Mouse (Mus musculus): Measurements from ENCODE around the gene F11r. TPM values are rescaled to one million over a fixed set of nuclear protein-coding genes. Genes with fewer than 3 reads are reported as not detected.

F11r gene
- 10 to 100 TPM; 46.3 to 48.9 TPM for total RNA-seq (2021)
- long read RNA-seq, experiment 1, partial matches to known transcripts: 0 of 6 reads
- long read RNA-seq, experiment 1, other reads (novel, unspliced or antisense): 2 of 6 reads
- long read RNA-seq, experiment 2, partial matches to known transcripts: 0 of 2 reads
- long read RNA-seq, experiment 2, other reads (novel, unspliced or antisense): 1 of 2 reads

DNA sequence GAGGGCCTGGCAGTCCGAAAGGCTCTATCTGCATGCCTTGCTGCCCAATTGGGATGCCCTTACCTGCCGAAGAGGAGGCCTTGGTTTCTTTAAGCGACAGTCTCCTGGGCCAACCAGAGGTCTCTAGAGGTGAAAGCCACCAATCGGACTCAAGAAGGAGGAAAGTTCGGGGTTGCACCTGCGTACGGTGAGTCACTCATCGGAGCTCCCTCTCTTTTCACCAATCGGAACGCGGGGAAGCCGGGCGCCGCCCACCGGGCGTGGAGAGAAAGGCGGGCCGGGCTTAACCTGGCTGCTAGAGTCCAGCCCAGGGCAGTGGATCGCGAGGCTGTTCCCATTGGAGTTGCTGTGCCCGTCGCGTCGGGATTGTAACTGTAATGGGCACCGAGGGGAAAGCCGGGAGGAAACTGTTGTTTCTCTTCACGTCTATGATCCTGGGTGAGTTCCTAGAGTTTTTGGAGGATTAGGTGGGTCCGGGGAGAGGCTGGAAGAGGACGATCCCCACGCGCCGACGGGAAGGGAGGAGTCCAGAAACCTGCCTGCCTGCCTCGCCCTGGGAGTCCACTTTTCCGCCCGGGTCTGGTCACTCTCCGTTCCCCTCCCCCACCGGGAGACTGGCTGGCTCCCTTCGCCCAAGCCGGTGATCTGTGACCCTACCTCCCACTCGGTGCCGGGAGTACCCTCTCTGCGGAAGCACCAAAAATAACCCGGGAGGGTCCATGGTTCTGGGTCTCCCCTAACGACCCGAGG, at the start of gene F11r:
Gene F11r (plus strand): TSS at position 272 of the 750 bp plus-strand sequence.
- peak; percentile 82 to 87 for DNase-seq
- intact Hi-C loops (cut with DNase I): loop anchor here (1.0 to 2.0 kb wide), 4 partner anchors 17 to 65 kb away; partner anchors contain the start of gene Alyref2

GRCm38 (mm10) chr1:171388376-171389102, 48.8 kb upstream of the F11r start, which contains the start of gene Arhgap30:
TSS of gene Arhgap30 (plus strand) at chr1:171388954.
- peak; percentile 24 to 33 for DNase-seq
- intact Hi-C loops (cut with DNase I): no loop called here

GRCm38 (mm10) chr1:171390101-171390500, 47.2 kb upstream of the F11r start:
- intact Hi-C loops (cut with DNase I): no loop called here
- peak in 1 of 2 experiments; percentile 25 for DNase-seq

- no peak for DNase-seq
- intact Hi-C loops (cut with DNase I): no loop called here
These were observed 35.5 kb upstream of the F11r start for GRCm38 (mm10) chr1:171401821-171402220.

DNA sequence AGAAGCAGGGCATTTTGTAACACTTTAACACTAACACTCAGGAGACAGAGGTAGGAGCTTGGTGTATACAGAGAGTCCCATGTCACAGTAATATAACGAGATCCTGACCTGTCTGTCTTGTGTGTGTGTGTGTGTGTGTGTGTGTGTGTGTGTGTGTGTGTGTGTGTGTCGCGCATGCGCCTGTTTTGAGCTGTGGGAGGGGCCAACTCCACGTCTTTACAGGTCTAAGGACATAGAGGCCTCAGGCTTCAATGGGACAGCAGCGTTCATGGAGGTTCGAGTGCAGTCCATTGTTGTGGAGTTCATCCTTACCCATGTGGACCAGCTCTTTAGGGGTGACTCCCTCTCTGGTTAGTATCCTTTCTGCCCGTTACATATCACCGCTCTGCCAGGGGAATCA, 34.3 kb upstream of the F11r start:
- intact Hi-C loops (cut with DNase I): no loop called here
- DNase-seq: no peak

DNA sequence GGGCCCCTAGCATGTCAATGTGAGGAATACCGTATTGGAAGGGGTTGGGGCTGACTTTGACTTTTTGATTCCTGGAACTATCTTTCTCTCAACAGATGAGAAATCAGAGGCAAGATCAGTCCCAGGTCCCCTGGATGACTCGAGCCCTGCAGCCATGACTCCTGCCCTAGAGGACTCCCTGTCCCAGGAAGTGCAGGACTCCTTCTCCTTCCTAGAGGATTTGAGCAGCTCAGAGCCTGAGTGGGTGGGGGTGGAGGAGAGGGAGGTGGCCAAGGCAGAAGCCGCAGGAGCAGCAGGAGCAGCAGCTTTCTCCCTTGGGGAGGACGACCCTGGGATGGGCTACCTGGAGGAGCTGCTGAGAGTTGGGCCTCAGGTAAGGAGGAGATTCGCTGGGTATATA, 30.1 kb upstream of the F11r start:
- DNase-seq: no peak
- intact Hi-C loops (cut with DNase I): no loop called here

- intact Hi-C loops (cut with DNase I): loop anchor here (5.0 kb wide), 1 partner anchor 42 kb away; no protein-coding TSS in a partner anchor
These were observed 27.1 kb upstream of the F11r start for GRCm38 (mm10) chr1:171410231-171410630.

DNA sequence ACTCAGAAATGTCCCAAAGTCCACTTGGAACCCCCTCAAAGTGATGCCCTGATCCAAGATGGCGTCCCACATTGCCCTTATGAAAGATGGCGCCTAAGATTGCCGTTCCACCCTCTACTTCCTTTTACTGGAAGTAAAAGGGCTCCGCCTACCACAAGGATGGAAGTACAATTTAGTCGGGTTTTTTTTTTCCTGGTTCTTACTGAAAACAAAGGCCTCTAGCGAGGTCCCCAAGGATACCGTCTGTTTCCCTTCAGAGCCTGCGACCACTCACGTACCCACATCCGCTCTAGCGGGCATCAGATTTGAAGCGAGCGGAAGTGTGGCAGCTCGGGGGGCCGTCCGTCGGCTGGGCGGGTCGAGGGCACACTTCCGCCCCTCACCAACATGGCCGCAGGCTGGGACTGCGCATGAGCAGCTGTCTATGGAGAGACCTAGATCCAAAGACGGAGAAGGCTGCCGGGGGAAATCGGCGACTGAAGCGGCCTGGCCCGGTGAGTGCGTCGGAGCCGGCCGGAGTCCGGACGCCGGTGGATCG, 26.3 kb upstream of the F11r start, which contains the start of gene Usf1:
Gene Usf1 (plus strand): TSS at position 367 of the 538 bp plus-strand sequence.
- peak; percentile 95 to 97 for DNase-seq
- intact Hi-C loops (cut with DNase I): loop anchor here (5.0 kb wide), 1 partner anchor 41 kb away; no protein-coding TSS in a partner anchor

More at GRCm38 (mm10) chr1:171410231-171410630, 27.1 kb upstream of the F11r start:
- no peak for DNase-seq

DNA sequence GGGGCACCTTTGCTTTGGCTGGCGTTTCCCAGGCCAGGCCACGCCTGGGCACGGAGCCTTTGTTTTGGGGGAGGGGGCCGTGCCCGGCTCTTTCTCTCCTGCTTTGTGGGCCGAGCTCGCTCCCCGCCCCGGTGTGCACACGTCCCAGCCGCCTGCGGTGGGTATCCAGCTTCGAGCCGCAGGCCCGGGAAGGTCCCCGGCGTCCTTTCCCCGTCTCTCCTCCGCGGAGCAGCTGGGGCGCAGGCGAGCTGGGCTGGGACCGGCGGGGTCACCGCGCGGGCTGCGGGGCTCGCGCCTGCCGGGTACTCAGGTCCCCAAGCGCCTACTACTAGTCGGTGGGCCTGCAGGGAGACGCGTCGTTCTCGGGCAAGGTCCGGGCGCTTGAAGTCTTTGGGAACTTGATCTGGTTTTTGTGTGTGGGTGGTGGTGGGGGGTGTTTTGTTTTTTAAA, 25.8 kb upstream of the F11r start:
- intact Hi-C loops (cut with DNase I): loop anchor here (5.0 kb wide), 1 partner anchor 41 kb away; no protein-coding TSS in a partner anchor
- DNase-seq: no peak

DNA sequence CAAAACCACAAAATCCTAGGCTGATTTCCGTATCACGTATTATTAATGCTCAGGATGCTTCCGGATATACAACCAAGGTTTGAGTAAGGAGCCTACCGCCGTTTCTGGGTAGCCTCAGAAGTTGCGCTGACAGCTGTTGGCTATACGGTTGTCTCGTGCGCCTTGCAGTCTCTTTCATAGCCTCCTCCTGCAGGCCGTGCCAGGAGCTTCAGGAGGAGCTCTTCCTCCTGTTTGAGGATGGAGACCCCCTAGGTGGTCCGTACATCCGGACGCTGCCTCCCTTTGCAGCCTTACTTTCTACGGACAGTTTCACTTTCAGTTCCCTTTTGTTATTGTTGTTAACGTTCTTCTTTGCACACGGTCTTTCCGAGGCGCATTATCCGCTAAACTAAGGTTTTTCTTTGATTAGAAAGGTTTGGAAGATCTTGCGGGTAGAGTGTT, 25.3 kb upstream of the F11r start:
- intact Hi-C loops (cut with DNase I): loop anchor here (5.0 kb wide), 1 partner anchor 40 kb away; no protein-coding TSS in a partner anchor
- DNase-seq: peak; percentile 39 to 41

GRCm38 (mm10) chr1:171412446-171412845, 24.9 kb upstream of the F11r start:
- intact Hi-C loops (cut with DNase I): loop anchor here (5.0 kb wide), 1 partner anchor 40 kb away; no protein-coding TSS in a partner anchor
- DNase-seq: peak in 1 of 2 experiments; percentile 24

DNA sequence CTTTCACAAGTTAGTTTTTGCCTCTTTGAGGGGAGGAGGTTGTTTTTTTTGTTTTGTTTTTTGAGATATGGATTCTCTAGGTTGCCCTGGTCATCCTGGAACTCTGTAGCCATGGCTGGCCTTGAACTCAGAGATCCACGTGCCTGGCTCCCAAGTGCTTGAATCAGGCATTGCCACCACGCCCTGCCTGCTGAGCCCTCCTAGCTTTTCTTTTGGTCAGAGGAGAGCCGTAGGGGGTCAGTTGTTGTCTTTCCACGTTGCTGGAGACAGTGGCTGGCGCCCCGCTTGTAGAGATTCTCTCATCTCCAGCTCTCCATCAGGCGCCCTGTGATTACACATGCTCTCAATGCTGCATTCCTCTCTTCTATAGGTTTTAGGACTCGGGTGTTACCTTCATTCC, 23.7 kb upstream of the F11r start:
- no peak for DNase-seq
- intact Hi-C loops (cut with DNase I): loop anchor here (1.0 to 5.0 kb wide), 3 partner anchors 24 to 58 kb away; partner anchors contain the start of gene F11r

DNA sequence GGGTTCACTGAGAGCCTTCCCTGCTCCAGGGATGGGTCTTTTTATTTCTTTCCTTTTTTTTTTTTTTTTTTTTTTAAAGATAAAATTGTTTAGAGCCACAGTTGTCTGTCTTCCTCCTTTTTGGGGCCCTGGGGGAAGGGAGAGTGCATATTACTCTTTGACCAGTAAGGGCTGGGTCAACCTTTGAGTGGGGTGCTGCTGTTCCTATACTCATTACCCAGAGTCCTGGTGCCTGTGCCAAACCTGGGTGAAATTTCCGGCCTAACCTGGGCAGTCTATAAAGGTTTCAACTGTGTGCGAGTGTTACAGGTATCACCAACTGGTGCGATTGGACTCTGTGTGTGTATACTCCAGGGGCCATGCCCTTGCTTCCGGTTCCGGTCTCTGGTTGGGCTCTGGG, 18.7 kb upstream of the F11r start, which contains the start of gene Tstd1:
Gene Tstd1 (plus strand): TSS at position 213 of the 400 bp plus-strand sequence.
- intact Hi-C loops (cut with DNase I): no loop called here
- no peak for DNase-seq

- no peak for DNase-seq
- intact Hi-C loops (cut with DNase I): no loop called here
These were observed 17.9 kb upstream of the F11r start for GRCm38 (mm10) chr1:171419291-171419882.

- intact Hi-C loops (cut with DNase I): no loop called here
- DNase-seq: no peak
These were observed 17.4 kb upstream of the F11r start for GRCm38 (mm10) chr1:171419905-171420304.

DNA sequence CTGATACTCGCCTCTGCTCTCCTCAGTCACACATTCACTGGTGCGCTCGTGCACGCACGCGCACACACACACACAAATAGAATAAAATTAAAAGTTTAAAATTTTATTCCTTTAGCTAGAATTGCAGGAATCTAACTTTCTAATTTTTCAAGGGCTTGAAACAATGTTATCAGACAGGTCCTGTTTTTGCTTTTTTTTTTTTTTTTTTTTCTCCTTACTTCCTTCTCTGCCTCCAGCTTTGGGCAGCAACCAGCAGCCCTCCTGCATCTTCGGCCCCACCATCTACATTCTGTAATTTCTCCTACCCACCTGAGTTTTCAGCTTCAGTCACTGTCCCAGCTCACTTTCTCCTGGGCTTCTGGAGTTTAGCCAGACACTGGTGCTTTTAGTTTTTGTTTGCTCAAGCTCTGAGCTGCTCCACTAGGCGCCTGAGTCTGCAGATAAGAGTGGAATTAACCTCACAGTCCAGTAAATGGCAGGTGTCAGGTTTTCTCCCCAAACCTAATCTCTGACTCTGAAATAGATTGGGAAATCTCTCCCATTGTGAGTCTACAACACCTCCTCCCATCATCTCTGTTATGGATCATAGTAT, 14.7 kb upstream of the F11r start:
- intact Hi-C loops (cut with DNase I): no loop called here
- DNase-seq: no peak

GRCm38 (mm10) chr1:171424638-171425037, 12.7 kb upstream of the F11r start:
- intact Hi-C loops (cut with DNase I): no loop called here

DNA sequence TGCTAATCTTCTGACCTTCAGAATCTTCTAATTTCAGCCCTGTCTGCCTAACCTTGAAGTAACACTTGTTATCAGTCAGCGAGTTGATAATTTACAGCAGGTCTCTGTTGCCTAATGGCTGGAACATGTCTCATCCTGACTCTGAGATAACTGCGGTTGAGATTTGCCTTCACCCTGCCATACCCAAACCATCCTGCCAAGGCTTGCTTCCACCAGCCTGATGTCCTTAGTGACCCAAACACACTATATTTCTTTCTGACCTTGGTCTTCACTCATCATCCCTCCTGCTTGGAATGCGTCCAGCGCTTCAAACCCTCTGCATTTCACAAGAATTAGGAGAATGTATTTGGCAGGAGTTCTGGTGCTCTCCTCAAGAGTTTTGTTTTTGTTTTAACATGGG, 12.2 kb upstream of the F11r start:
- intact Hi-C loops (cut with DNase I): no loop called here
- DNase-seq: peak in 1 of 2 experiments; percentile 32

More at GRCm38 (mm10) chr1:171424638-171425037, 12.7 kb upstream of the F11r start:
- DNase-seq: no peak

DNA sequence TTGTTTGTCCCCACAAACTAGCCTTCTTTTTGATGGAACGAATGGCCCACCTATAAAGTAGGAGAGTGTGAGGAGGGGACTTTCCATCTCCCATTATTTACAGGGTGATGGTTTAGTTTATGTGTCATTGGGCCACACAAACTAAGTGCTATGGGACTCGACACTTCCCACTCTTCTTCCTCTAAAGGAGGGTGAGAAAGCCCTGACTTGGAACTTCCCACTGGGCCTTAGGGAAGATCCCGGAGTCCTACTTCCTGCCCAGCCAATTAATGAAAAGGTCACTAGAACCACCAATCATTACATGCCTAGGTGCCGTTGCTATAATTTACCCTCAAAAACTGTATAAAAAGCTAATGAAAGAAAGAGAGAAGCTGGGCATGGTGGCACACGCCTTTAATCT, 5.2 kb upstream of the F11r start:
- intact Hi-C loops (cut with DNase I): no loop called here
- DNase-seq: no peak

Data from heart, postnatal 14 days (tissue).